Mouse (Mus musculus) neural tube, embryonic 15.5 days (tissue): ENCODE results near the gene Usf2. TPM values are rescaled to one million over a fixed set of nuclear protein-coding genes. Genes with fewer than 3 reads are reported as not detected.
A peak's percentile ranks its signal among the peaks of the same experiment; 100 is the strongest.

Experiments used
- ATAC-seq: fragments of 200-750 bp; cut with Nextera tagmentation; 2 replicates; pipeline ENCODE4 v1.8.0; 2017; ENCODE audit warnings: mild to moderate bottlenecking, moderate TSS enrichment, moderate library complexity; ENCODE audit not compliant: low FRiP score
- H3K27ac ChIP-seq: fragments of 300-500 bp; sonication (generic); replicated peaks from 2 replicates; pipeline ENCODE4 v1.5.1; 2015; ENCODE audit warnings: mild to moderate bottlenecking, inconsistent platforms
- H3K27me3 ChIP-seq: fragments of 300-500 bp; sonication (generic); replicated peaks from 2 replicates; pipeline ENCODE4 v1.6.1; 2015; ENCODE audit warnings: inconsistent platforms
- H3K36me3 ChIP-seq: fragments of 300-500 bp; sonication (generic); 2 replicates; pipeline ENCODE4 v1.6.1; 2015; ENCODE audit warnings: inconsistent platforms
- H3K4me1 ChIP-seq: fragments of 300-500 bp; sonication (generic); 2 replicates; pipeline ENCODE4 v1.6.1; 2015; ENCODE audit warnings: inconsistent platforms
- H3K4me2 ChIP-seq: fragments of 300-500 bp; sonication (generic); 2 replicates; pipeline ENCODE4 v1.6.1; 2015; ENCODE audit warnings: inconsistent platforms, mild to moderate bottlenecking, moderate library complexity
- H3K4me3 ChIP-seq: fragments of 300-500 bp; sonication (generic); replicated peaks from 2 replicates; pipeline ENCODE4 v1.5.1; 2015; ENCODE audit warnings: mild to moderate bottlenecking, inconsistent platforms
- H3K9ac ChIP-seq: fragments of 300-500 bp; sonication (generic); replicated peaks from 2 replicates; pipeline ENCODE4 v1.6.1; 2015; ENCODE audit warnings: mild to moderate bottlenecking, inconsistent platforms
- H3K9me3 ChIP-seq: fragments of 300-500 bp; sonication (generic); replicated peaks from 2 replicates; pipeline ENCODE4 v1.6.1; 2016; ENCODE audit warnings: inconsistent platforms
- WGBS: fragments of 180-500 bp; shearing (Covaris S2); methylation state at CpG from one replicate; pipeline ENCODE4 v1.1.7; 2015; ENCODE audit warnings: mixed read lengths; 5-methylcytosine and 5-hydroxymethylcytosine counted together
- polyA plus RNA-seq: library from polyadenylated mRNA; unstranded; fragments of >200 nt; fragmentation: Nextera tagmentation; extraction: Ambion mirVana; gene quantifications from 2 replicates; pipeline ENCODE4 v1.2.1, GENCODE M21; 2015

The Usf2 gene
- polyA plus RNA-seq, 1 experiment from 2014 or later, result 36.0 TPM

DNA sequence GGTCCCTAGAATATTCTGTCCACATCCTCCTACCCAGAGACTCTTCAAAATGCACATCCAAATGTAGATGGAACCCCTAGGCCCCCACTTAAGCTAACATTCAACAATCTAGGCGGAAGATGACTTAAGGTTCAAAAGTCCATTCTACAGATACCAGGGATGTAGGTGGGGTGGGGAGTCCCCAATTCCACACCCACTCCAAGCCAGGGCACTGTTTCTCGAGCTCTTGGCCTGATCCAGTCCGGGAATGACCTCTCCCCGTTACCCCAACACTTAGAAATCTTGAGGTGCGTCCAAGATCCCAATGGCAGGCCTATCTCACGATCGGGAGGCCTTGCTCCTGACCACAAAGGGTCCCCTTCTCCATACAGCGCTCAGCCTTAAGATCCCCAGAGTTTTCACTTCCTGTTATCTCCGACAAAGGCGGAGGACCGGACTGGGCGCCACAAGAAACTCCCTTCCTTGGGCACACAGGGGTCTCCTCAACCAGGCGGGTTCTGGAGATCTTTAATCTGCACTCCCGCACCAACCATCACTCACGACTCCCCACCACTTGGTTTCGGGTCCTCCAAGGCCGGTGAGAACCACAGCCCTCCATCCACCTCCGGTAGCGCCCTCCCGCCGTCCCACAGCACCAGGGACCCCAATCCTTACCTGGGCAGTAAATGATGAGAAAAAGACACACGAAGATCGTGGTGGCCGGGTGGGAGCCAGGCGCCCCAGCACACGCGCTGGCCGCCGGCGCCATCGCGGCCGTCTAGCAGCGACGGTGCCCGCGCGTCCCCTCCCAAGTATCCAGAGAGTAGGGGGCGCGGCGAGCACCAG, 16.0 kb upstream of the Usf2 start:
- ATAC-seq, result no peak
- 0 out of 2 replicates have a peak overlapping the region, but pooled peaks have one; percentile 18 for H3K27ac ChIP-seq
- 4% methylated on average over 41 of the region's 41 CpGs for WGBS

DNA sequence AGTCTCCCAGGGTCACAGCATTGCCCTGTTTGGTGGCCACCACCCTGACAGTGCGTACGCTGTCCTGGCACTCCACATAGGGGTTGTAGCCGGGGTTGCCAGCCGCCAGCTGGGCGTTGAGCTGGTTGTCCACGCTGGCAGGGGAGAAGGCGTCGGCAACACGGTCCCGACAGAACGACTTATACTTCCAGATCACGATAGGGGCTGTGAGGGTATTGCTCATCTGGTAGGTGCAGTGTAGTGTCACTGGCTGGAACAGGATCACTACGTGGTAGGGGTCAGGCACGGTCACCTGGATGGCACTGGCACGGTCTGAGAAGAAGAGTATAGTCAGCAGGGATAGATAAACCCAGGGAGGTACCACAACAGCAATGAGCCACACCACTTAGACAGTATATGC, 15.3 kb upstream of the Usf2 start:
- H3K9me3 ChIP-seq, result no peaks in the 10 kb centered on the region
- WGBS, result 92% methylated on average over 15 of the region's 15 CpGs
- no peak for ATAC-seq
- H3K4me2 ChIP-seq, result peak overlapping the region; percentile 59; the same call in 1 of the 2 replicates
- no peak overlapping the region for H3K27ac ChIP-seq
- H3K4me3 ChIP-seq, result peak overlapping the region; percentile 32; the same call in 1 of the 2 replicates
- peaks cover 14% of the 10 kb centered on the region for H3K4me1 ChIP-seq
- H3K9ac ChIP-seq, result no peak overlapping the region
- H3K36me3 ChIP-seq, result no peaks in the 10 kb centered on the region
- H3K27me3 ChIP-seq, result peaks cover 27% of the 10 kb centered on the region

More for the DNA sequence above, 16.0 kb upstream of the Usf2 start:
- Histone ChIP-seq H3K4me1 (peaks cover 14% of the 10 kb centered on the region), H3K4me2 (peak overlapping the region; percentile 59), H3K4me3 (peak overlapping the region; percentile 32), H3K9ac (peak overlapping the region; percentile 26; the same call in 1 of the 2 replicates), H3K27me3 (peaks cover 27% of the 10 kb centered on the region), H3K36me3 (no peaks in the 10 kb centered on the region), H3K9me3 (no peaks in the 10 kb centered on the region)

DNA sequence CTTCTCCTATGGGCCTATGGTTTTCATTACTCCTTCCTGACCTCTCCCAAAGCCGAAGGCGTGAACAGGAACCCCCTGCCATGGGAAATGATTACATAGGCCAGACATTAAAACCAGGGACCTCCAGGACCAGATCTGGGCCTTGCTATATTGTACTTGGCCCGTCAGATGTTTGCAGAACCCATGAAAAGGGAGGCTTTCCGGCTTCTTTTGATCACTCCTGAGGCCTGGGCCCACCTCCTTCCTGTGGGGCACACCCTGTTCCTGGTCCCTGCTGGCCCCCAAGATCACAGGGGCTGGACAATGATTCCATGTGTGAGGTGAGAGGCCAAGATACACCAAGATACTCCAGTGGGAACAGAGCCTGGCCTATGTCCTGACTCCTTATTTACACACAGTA, 12.6 kb upstream of the Usf2 start:
- WGBS, result 90% methylated on average over 4 of the region's 4 CpGs
- Histone ChIP-seq H3K4me2 (no peak overlapping the region), H3K9ac (no peak overlapping the region), H3K4me3 (no peak overlapping the region), H3K27me3 (peaks cover 25% of the 10 kb centered on the region), H3K4me1 (peaks cover 14% of the 10 kb centered on the region), H3K9me3 (no peaks in the 10 kb centered on the region), H3K36me3 (no peaks in the 10 kb centered on the region), H3K27ac (no peak overlapping the region)
- ATAC-seq, result no peak

DNA sequence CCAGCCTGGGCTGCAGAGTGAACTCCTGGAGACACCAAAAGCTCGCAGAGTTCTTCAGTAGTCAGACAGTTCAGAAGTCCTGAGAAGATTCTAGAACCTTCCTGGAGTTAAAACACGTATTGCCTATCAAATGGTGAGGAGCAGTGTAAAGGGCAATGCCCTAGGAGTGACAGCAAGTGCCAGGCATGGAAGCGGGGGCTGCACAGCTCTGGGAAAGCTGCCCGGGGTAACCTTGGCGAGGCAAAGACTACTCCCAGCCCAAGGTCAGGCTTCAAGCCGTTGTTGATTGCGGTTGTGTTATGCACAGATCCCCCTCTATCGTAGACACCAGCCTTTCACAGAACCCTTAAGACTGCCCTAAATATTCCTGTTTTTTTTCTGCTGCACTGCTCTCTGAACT, 12.0 kb upstream of the Usf2 start:
- no peak overlapping the region for H3K27ac ChIP-seq
- H3K4me3 ChIP-seq, result no peak overlapping the region
- H3K9ac ChIP-seq, result no peak overlapping the region
- H3K27me3 ChIP-seq, result peaks cover 20% of the 10 kb centered on the region
- WGBS, result 88% methylated on average over 8 of the region's 8 CpGs
- H3K9me3 ChIP-seq, result no peaks in the 10 kb centered on the region
- peaks cover 9% of the 10 kb centered on the region for H3K4me1 ChIP-seq
- H3K4me2 ChIP-seq, result no peak overlapping the region
- no peak for ATAC-seq
- H3K36me3 ChIP-seq, result no peaks in the 10 kb centered on the region

DNA sequence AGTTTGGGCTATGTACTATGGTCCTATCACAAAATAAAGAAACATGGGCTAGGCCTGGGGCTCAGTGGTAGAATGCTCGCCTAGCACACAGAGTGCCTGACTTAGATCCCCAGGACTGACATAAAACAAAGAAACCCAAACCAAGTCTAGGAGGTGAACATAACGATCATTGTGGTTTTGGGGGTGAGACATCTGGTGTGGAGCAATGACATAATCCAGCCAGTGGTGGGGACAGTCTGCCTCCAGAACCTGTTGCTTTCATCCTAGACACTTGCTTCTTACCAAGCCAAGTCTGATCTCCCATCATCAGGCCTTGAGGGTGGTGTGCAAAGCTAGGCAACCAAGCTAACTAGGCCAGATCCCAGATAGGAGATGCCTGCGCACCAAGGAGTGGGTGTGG, 10.1 kb upstream of the Usf2 start:
- 86% methylated on average over 3 of the region's 3 CpGs for WGBS
- Histone ChIP-seq H3K27me3 (peaks cover under 1% of the 10 kb centered on the region; the same call in 1 of the 2 replicates), H3K27ac (no peak overlapping the region), H3K4me2 (no peak overlapping the region), H3K9ac (no peak overlapping the region), H3K4me1 (no peaks in the 10 kb centered on the region), H3K9me3 (no peaks in the 10 kb centered on the region), H3K36me3 (no peaks in the 10 kb centered on the region), H3K4me3 (no peak overlapping the region)
- no peak for ATAC-seq

DNA sequence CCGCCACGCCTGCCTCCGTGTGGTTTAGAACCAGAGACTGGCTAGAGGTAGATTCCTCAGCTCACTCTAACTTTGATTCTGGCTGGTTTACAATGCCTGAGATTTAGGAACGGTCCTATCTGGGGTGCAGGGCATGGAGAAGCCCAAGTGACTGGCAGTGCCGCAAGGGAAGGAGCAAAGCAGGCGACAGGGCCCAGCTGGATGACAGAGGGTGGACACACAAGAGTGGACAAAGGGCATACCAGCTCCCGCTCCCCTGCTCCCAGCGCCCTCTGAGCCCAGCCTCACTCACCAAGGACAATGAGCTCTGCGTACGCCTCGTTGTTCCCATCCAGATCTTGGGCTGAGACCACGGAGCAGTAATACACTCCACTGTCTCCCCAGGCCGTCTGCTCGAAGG, 9.1 kb upstream of the Usf2 start:
- 54% methylated on average over 14 of the region's 14 CpGs for WGBS
- no peak overlapping the region for H3K9ac ChIP-seq

DNA sequence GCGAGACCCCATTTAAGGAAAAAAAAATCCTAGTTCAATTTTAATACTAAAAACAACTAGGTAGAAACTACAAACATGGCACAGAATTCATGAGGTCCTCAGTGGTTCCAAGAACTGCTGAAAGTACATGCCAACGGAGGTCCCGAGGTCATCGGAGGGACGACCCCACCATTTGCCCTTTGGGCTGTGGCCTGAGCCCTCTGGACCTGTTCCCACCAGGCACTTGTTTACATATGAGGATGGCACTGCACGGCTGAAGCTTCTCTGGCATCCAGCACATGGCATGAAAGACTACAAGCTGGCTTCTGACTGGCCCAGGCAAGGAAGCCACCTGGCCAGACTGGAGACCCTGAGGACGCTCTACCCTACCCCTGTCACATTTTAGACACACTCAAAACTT, 7.8 kb upstream of the Usf2 start:
- no peak overlapping the region for H3K4me2 ChIP-seq
- 89% methylated on average over 7 of the region's 7 CpGs for WGBS
- H3K36me3 ChIP-seq, result no peaks in the 10 kb centered on the region
- H3K9ac ChIP-seq, result no peak overlapping the region
- no peaks in the 10 kb centered on the region for H3K27me3 ChIP-seq
- no peak overlapping the region for H3K4me3 ChIP-seq
- no peaks in the 10 kb centered on the region for H3K9me3 ChIP-seq
- no peak for ATAC-seq
- no peak overlapping the region for H3K27ac ChIP-seq
- H3K4me1 ChIP-seq, result 0 out of 2 replicates have a peak, but pooled peaks cover 4% of the 10 kb centered on the region

More for the DNA sequence above, 9.1 kb upstream of the Usf2 start:
- H3K4me3 ChIP-seq, result no peak overlapping the region
- no peaks in the 10 kb centered on the region for H3K9me3 ChIP-seq
- H3K36me3 ChIP-seq, result no peaks in the 10 kb centered on the region
- no peaks in the 10 kb centered on the region for H3K4me1 ChIP-seq
- H3K27me3 ChIP-seq, result no peaks in the 10 kb centered on the region
- ATAC-seq, result no peak
- H3K27ac ChIP-seq, result no peak overlapping the region
- H3K4me2 ChIP-seq, result no peak overlapping the region

DNA sequence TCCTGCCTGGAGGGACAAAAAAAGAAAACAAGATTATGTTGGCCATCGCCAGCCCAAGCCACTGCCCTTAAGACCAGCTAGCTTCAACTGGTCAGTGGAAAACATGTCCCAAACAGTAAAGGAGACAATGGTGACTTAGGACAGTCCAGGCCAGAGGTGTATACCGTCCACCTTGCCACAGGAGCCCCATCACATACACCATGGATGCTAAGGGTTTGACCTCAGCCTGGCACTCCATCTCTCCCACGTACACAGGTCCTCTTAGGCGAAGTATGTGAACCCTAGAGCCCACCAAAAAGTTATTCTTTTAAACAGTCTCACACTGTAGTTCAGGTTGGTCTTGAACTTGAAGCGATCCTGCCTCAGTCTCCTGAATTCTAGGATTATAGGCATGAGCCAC, 6.3 kb upstream of the Usf2 start:
- WGBS, result 94% methylated on average over 5 of the region's 5 CpGs
- H3K9ac ChIP-seq, result no peak overlapping the region
- H3K36me3 ChIP-seq, result 0 out of 2 replicates have a peak, but pooled peaks cover 3% of the 10 kb centered on the region
- H3K4me2 ChIP-seq, result no peak overlapping the region
- no peaks in the 10 kb centered on the region for H3K27me3 ChIP-seq
- no peaks in the 10 kb centered on the region for H3K9me3 ChIP-seq
- H3K4me3 ChIP-seq, result no peak overlapping the region
- no peak overlapping the region for H3K27ac ChIP-seq
- no peak for ATAC-seq
- H3K4me1 ChIP-seq, result peaks cover 17% of the 10 kb centered on the region

DNA sequence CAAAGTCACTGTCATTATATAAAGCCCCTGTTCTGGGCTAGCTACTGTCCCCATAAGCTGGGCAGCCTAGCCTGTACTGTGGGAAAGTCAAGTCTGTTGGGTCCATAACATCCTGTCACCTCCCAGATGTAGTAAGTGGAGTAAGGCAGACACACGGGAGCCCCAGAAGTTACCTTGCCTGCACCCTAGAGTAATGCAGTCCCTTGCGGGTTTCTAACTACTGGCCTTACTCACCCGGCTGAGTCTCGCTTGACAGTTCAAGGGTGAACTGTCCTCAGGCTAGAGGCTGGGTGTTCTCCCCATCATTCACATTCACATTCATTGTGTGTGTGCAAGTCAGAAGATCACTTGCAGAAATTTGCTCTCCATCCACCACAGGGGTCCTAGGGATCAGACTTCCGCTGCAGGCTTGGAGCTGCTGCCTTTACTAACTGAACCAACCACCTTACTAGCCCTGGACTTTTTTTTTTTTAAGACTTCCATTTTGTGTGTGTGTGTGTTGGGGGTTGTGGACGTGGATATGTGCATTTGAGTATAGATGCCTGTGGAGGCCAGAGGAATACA, 3.3 kb upstream of the Usf2 start:
- Histone ChIP-seq H3K27ac (no peak overlapping the region), H3K4me2 (no peak overlapping the region), H3K9ac (no peak overlapping the region), H3K9me3 (no peaks in the 10 kb centered on the region), H3K27me3 (no peaks in the 10 kb centered on the region), H3K4me1 (peaks cover 28% of the 10 kb centered on the region), H3K4me3 (no peak overlapping the region), H3K36me3 (peaks cover 3% of the 10 kb centered on the region; the same call in 1 of the 2 replicates)
- no peak for ATAC-seq
- 87% methylated on average over 6 of the region's 6 CpGs for WGBS

DNA sequence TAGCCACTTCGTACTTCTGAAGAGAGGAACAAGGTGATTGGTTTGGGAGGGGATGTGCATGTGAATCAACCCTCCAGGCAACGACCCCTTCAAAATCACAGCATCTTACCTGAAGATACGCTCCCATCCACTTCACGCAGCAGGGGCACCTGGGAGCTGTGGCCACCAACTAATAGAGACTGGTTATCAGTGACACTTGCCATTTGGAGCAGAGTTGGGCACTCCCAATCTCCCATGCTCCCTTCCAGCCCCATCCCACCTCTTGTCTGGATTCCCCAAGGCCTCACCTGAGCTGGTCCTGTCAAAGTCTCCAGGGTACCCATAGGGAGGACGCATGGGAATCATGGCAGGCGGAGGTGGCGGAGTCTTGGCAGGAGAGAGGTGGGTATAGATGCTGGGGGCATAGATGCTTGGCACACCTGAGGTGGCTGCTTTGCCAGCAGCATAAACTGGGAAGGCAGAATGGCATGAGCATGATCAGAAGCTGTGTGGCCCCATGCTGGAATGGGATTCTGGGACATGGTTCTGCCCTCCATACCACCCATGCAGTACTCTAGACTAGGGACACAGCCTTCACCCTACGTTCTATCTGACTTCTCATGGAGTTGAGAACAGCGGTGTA, 2.4 kb upstream of the Usf2 start:
- 99% methylated on average over 9 of the region's 9 CpGs for WGBS
- Histone ChIP-seq H3K27ac (no peak overlapping the region), H3K9me3 (no peaks in the 10 kb centered on the region), H3K4me2 (no peak overlapping the region), H3K4me3 (no peak overlapping the region), H3K27me3 (no peaks in the 10 kb centered on the region), H3K36me3 (peaks cover 11% of the 10 kb centered on the region), H3K4me1 (peaks cover 36% of the 10 kb centered on the region), H3K9ac (0 out of 2 replicates have a peak overlapping the region, but pooled peaks have one; percentile 15)
- ATAC-seq, result no peak

DNA sequence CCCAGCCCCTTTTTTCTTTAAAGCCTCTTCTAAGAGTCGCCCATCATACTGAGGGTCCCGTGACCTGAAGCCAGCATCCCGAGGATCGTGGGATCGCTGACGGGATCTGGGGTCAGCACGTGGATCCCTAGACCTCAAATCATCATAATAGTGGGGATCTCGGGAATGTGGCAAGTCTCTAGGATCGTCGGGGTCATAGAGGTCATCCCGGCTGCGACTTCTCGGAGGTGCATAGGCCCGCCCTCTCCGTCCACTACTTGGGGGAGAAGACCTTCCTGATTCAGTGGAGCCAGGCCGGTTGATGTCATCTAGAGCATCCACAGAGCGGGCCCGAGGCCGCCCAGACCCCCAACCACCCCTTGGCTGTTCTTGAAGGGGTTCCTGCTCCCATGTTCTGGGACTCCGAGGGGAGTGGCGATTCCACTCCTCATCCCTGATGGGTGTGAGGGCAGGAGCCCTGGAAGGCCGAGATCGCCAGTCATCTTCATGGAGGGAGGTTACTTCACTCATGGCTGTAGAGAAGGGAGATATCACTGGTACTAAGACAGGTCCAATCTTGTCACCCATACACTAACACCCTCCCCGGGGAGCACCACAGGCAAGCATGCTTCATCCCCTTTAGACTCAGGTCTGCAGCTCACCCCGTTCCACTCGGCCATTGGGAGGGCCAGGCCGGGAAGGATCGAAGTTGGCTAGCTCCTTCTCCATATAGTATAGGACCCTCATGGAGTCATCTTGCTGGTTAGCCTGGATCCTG, 1.7 kb upstream of the Usf2 start:
- Histone ChIP-seq H3K4me1 (peaks cover 36% of the 10 kb centered on the region), H3K27me3 (no peaks in the 10 kb centered on the region), H3K36me3 (peaks cover 18% of the 10 kb centered on the region), H3K4me2 (peak overlapping the region; percentile 94), H3K4me3 (peak overlapping the region; percentile 64), H3K9ac (peak overlapping the region; percentile 93), H3K27ac (peak overlapping the region; percentile 99), H3K9me3 (no peaks in the 10 kb centered on the region)
- ATAC-seq, result no peak
- 65% methylated on average over 28 of the region's 28 CpGs for WGBS
